Mouse (Mus musculus): Measurements from ENCODE around the gene Prkrip1.
"Not testable (repeated sequence)": the region's sequence is repeated elsewhere in the genome, so short reads cannot be mapped to it uniquely, and the experiment has no call there.

Gene Prkrip1

GRCm38 (mm10) chr5:136163807-136164474 is 34.8 kb downstream of the Prkrip1 start:
- no peak for DNase-seq (ENCODE audit: inconsistent ontology term)

GRCm38 (mm10) chr5:136160084-136160483 is 38.7 kb downstream of the Prkrip1 start:
- DNase-seq (ENCODE audit: inconsistent ontology term): not testable (repeated sequence)

- no peak for DNase-seq (ENCODE audit: inconsistent ontology term)
These were observed 43.4 kb downstream of the Prkrip1 start for GRCm38 (mm10) chr5:136155399-136155798.

- DNase-seq (ENCODE audit: inconsistent ontology term): no peak
These were observed 46.4 kb downstream of the Prkrip1 start for GRCm38 (mm10) chr5:136152365-136152764.

- DNase-seq (ENCODE audit: inconsistent ontology term): not testable (repeated sequence)
These were observed 49.6 kb downstream of the Prkrip1 start for GRCm38 (mm10) chr5:136149134-136149576.

GRCm38 (mm10) chr5:136147704-136148103 is 51.1 kb downstream of the Prkrip1 start:
- no peak for DNase-seq (ENCODE audit: inconsistent ontology term)

GRCm38 (mm10) chr5:136146936-136147335 is 51.8 kb downstream of the Prkrip1 start:
- no peak for DNase-seq (ENCODE audit: inconsistent ontology term)

- DNase-seq (ENCODE audit: inconsistent ontology term): no peak
These were observed 53.9 kb downstream of the Prkrip1 start for GRCm38 (mm10) chr5:136144606-136145430.

- DNase-seq (ENCODE audit: inconsistent ontology term): peak; percentile 24
These were observed 55.5 kb downstream of the Prkrip1 start for GRCm38 (mm10) chr5:136143161-136143755.

- DNase-seq (ENCODE audit: inconsistent ontology term): no peak
These were observed 56.0 kb downstream of the Prkrip1 start for GRCm38 (mm10) chr5:136142746-136143145.

GRCm38 (mm10) chr5:136140057-136140482 is 58.7 kb downstream of the Prkrip1 start:
- no peak for DNase-seq (ENCODE audit: inconsistent ontology term)

GRCm38 (mm10) chr5:136139393-136139792 is 59.4 kb downstream of the Prkrip1 start:
- no peak for DNase-seq (ENCODE audit: inconsistent ontology term)

GRCm38 (mm10) chr5:136137658-136138274 is 61.0 kb downstream of the Prkrip1 start:
- no peak for DNase-seq (ENCODE audit: inconsistent ontology term)

GRCm38 (mm10) chr5:136136292-136136990 is 62.3 kb downstream of the Prkrip1 start:
- DNase-seq (ENCODE audit: inconsistent ontology term): no peak

- peak; percentile 97 for DNase-seq (ENCODE audit: inconsistent ontology term)
These were observed 63.0 kb downstream of the Prkrip1 start, which contains the start of the genes Lrwd1 and Alkbh4 for GRCm38 (mm10) chr5:136135571-136136291. TSS of gene Lrwd1 (minus strand) at chr5:136136074. TSS of gene Alkbh4 (plus strand) at chr5:136136146.

Data from Muller cell, postnatal 12 days (primary cell).